Mouse (Mus musculus): ENCODE data around the gene Dnajc11. TPM values are rescaled to one million over a fixed set of nuclear protein-coding genes. Genes with fewer than 3 reads are reported as not detected.
A peak's percentile ranks its signal among the peaks of the same experiment; 100 is the strongest.

Gene Dnajc11
- polyA plus RNA-seq, 1 experiment: 7.6 TPM

GRCm38 (mm10) chr4:152020024-152020423, 86.5 kb downstream of the Dnajc11 start:
- no peaks in the 10 kb centered on the region for H3K9me3 ChIP-seq (ENCODE audit: control insufficient read depth, low read length)
- H3K36me3 ChIP-seq (ENCODE audit: control insufficient read depth): peaks cover 96% of the 10 kb centered on the region
- no peak overlapping the region for H3K4me3 ChIP-seq (replicated peaks)
- peaks cover 16% of the 10 kb centered on the region for H3K4me1 ChIP-seq (ENCODE audit: control insufficient read depth)
- TF ChIP-seq GATA1 (IDR thresholded peaks at IDR 0.05; ENCODE audit: low read length) (no peak), TAL1 (IDR thresholded peaks at IDR 0.05; ENCODE audit: low read length) (no peak)
- no peaks in the 10 kb centered on the region for H3K27me3 ChIP-seq (ENCODE audit: control insufficient read depth)

GRCm38 (mm10) chr4:152021568-152022097, 88.1 kb downstream of the Dnajc11 start:
- peaks cover 31% of the 10 kb centered on the region for H3K4me1 ChIP-seq (ENCODE audit: control insufficient read depth)
- TF ChIP-seq GATA1 (IDR thresholded peaks at IDR 0.05; ENCODE audit: low read length) (no peak), TAL1 (IDR thresholded peaks at IDR 0.05; ENCODE audit: low read length) (no peak)
- H3K4me3 ChIP-seq (replicated peaks): no peak overlapping the region
- H3K36me3 ChIP-seq (ENCODE audit: control insufficient read depth): peaks cover 90% of the 10 kb centered on the region
- H3K27me3 ChIP-seq (ENCODE audit: control insufficient read depth): no peaks in the 10 kb centered on the region
- no peaks in the 10 kb centered on the region for H3K9me3 ChIP-seq (ENCODE audit: control insufficient read depth, low read length)

DNA sequence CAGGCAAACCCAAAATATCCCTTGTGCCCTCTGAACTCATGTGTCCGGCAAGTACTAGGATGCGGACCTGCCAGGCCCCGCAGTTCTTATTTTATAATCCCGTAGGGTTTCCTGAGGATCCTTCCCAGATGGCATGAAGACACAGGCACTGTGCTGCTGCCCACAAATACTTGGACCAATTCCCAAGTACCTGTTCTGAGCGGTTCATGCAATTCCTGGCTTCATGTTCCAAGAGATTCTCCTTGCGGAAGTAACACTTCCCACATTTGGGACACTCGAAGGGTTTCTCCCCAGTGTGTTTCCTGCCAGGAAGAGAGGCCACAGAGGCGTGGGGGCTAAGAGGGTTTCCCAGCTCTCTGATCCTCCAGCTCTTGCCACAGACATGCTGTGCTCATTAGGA, 89.0 kb downstream of the Dnajc11 start:
- Histone ChIP-seq H3K4me3 (replicated peaks) (no peak overlapping the region), H3K9me3 (ENCODE audit: control insufficient read depth, low read length) (no peaks in the 10 kb centered on the region), H3K36me3 (ENCODE audit: control insufficient read depth) (peaks cover 83% of the 10 kb centered on the region), H3K4me1 (ENCODE audit: control insufficient read depth) (peaks cover 37% of the 10 kb centered on the region), H3K27me3 (ENCODE audit: control insufficient read depth) (no peaks in the 10 kb centered on the region)
- TF ChIP-seq TAL1 (IDR thresholded peaks at IDR 0.05; ENCODE audit: low read length): no peak
- TF ChIP-seq GATA1 (IDR thresholded peaks at IDR 0.05; ENCODE audit: low read length): no peak

GRCm38 (mm10) chr4:152024525-152024924, 91.0 kb downstream of the Dnajc11 start:
- Histone ChIP-seq H3K4me3 (replicated peaks) (no peak overlapping the region), H3K36me3 (ENCODE audit: control insufficient read depth) (peaks cover 64% of the 10 kb centered on the region), H3K27me3 (ENCODE audit: control insufficient read depth) (no peaks in the 10 kb centered on the region), H3K4me1 (ENCODE audit: control insufficient read depth) (peaks cover 50% of the 10 kb centered on the region), H3K9me3 (ENCODE audit: control insufficient read depth, low read length) (no peaks in the 10 kb centered on the region)
- TF ChIP-seq GATA1 (IDR thresholded peaks at IDR 0.05; ENCODE audit: low read length) (no peak), TAL1 (IDR thresholded peaks at IDR 0.05; ENCODE audit: low read length) (no peak)

DNA sequence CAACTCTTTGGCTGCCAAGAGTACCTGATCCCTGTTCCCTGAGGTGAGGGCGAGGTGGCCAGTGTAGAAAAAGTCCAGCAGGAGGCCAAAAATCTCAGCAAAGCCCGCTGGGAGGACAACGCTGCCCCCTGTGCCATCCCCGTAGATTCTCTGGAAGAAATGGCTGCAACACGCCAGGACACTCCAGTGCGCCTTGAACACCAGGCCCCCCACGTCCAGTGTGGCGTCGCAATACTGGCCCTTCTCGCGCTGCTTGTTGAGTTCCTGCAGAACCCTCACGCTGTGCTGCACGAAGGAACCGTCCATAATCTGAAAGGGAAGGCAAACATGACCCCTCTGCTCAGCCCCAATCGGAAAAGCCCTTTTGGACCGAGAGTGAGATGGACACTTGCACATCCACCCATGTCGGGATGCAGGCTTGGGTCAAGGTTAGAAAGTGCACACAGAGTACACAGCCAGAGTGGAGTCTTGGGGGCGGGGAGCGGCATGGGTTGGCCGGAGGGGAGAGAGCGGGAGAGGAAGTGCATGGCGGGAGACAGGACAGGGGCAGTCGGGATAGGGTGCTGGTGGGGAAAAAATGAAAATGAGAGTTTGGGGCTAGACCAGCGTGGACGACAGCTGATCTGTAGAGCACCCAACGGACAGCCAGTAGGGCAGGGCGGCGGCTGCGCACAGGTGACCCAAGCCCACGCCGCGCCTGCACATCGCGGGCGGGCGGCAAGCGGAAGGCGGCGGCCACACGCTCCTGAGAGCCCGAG, 93.4 kb downstream of the Dnajc11 start:
- no peaks in the 10 kb centered on the region for H3K27me3 ChIP-seq (ENCODE audit: control insufficient read depth)
- no peaks in the 10 kb centered on the region for H3K9me3 ChIP-seq (ENCODE audit: control insufficient read depth, low read length)
- H3K36me3 ChIP-seq (ENCODE audit: control insufficient read depth): peaks cover 40% of the 10 kb centered on the region
- H3K4me3 ChIP-seq (replicated peaks): peak overlapping the region; percentile 77
- peaks cover 48% of the 10 kb centered on the region for H3K4me1 ChIP-seq (ENCODE audit: control insufficient read depth)
- TF ChIP-seq GATA1 (IDR thresholded peaks at IDR 0.05; ENCODE audit: low read length) (no peak), TAL1 (IDR thresholded peaks at IDR 0.05; ENCODE audit: low read length) (no peak)

GRCm38 (mm10) chr4:152027524-152027923, 94.0 kb downstream of the Dnajc11 start, which contains the start of gene Zbtb48:
Gene Zbtb48 (minus strand): TSS chr4:152027671.
- H3K4me3 ChIP-seq (replicated peaks): peak within 1 kb of the TSS; percentile 77
- peaks cover 4% of the 10 kb centered on the region; the same call in 1 of the 2 replicates for H3K27me3 ChIP-seq (ENCODE audit: control insufficient read depth)
- peaks cover 48% of the 10 kb centered on the region for H3K4me1 ChIP-seq (ENCODE audit: control insufficient read depth)
- no peaks in the 10 kb centered on the region for H3K9me3 ChIP-seq (ENCODE audit: control insufficient read depth, low read length)
- TF ChIP-seq GATA1 (IDR thresholded peaks at IDR 0.05; ENCODE audit: low read length): no peak
- no peak for TF ChIP-seq TAL1 (IDR thresholded peaks at IDR 0.05; ENCODE audit: low read length)
- H3K36me3 ChIP-seq (ENCODE audit: control insufficient read depth): peaks cover 34% of the 10 kb centered on the region

- H3K9me3 ChIP-seq (ENCODE audit: control insufficient read depth, low read length): no peaks in the 10 kb centered on the region
- peak overlapping the region; percentile 77 for H3K4me3 ChIP-seq (replicated peaks)
- peaks cover 47% of the 10 kb centered on the region for H3K4me1 ChIP-seq (ENCODE audit: control insufficient read depth)
- peaks cover 25% of the 10 kb centered on the region for H3K36me3 ChIP-seq (ENCODE audit: control insufficient read depth)
- peaks cover 4% of the 10 kb centered on the region; the same call in 1 of the 2 replicates for H3K27me3 ChIP-seq (ENCODE audit: control insufficient read depth)
- no peak for TF ChIP-seq GATA1 (IDR thresholded peaks at IDR 0.05; ENCODE audit: low read length)
- TF ChIP-seq TAL1 (IDR thresholded peaks at IDR 0.05; ENCODE audit: low read length): no peak
These were observed 95.0 kb downstream of the Dnajc11 start for GRCm38 (mm10) chr4:152028456-152028855.

- no peak overlapping the region for H3K4me3 ChIP-seq (replicated peaks)
These were observed 95.6 kb downstream of the Dnajc11 start for GRCm38 (mm10) chr4:152029087-152029486.

DNA sequence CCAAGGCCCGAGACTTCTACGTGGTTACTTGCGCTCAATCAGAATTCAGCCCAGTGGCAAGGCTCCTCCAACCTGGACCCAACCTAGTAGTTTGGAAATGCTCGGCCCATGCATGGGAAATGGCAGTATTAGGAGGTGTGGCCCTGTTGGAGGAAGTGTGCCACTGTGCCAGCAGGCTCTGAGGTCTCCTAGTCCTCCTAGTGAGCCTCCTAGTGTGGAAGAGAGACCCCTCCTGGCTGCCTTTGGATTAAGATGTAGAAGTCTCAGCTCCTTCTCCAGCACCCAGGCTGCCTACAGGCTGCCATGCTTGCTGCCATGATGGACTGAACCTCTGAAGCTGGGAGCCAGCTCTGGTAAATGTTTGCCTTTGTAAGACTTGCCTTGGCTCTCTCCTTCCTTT, 96.5 kb downstream of the Dnajc11 start:
- Histone ChIP-seq H3K4me3 (replicated peaks) (no peak overlapping the region), H3K36me3 (ENCODE audit: control insufficient read depth) (peaks cover 10% of the 10 kb centered on the region), H3K4me1 (ENCODE audit: control insufficient read depth) (peaks cover 34% of the 10 kb centered on the region), H3K27me3 (ENCODE audit: control insufficient read depth) (peaks cover 4% of the 10 kb centered on the region; the same call in 1 of the 2 replicates), H3K9me3 (ENCODE audit: control insufficient read depth, low read length) (no peaks in the 10 kb centered on the region)
- TF ChIP-seq GATA1 (IDR thresholded peaks at IDR 0.05; ENCODE audit: low read length) (no peak), TAL1 (IDR thresholded peaks at IDR 0.05; ENCODE audit: low read length) (no peak)

More at GRCm38 (mm10) chr4:152029087-152029486, 95.6 kb downstream of the Dnajc11 start:
- TF ChIP-seq TAL1 (IDR thresholded peaks at IDR 0.05; ENCODE audit: low read length) (no peak), GATA1 (IDR thresholded peaks at IDR 0.05; ENCODE audit: low read length) (no peak)
- peaks cover 4% of the 10 kb centered on the region; the same call in 1 of the 2 replicates for H3K27me3 ChIP-seq (ENCODE audit: control insufficient read depth)
- H3K4me1 ChIP-seq (ENCODE audit: control insufficient read depth): peaks cover 43% of the 10 kb centered on the region
- H3K9me3 ChIP-seq (ENCODE audit: control insufficient read depth, low read length): no peaks in the 10 kb centered on the region
- H3K36me3 ChIP-seq (ENCODE audit: control insufficient read depth): peaks cover 19% of the 10 kb centered on the region

Other genes starting within 250 kb of the Dnajc11 start
- 1.3 and 1.8 TPM in 2 replicates for gene Camta1, start 71.8 kb upstream of the Dnajc11 start, polyA plus RNA-seq (2012)
- gene Thap3, start 55.3 kb downstream of the Dnajc11 start, polyA plus RNA-seq (2012): 1.8 and 2.4 TPM in 2 replicates
- 0.99 and 1.0 TPM in 2 replicates for gene Phf13, start 62.6 kb downstream of the Dnajc11 start, polyA plus RNA-seq (2012)
- gene Klhl21, start 75.1 kb downstream of the Dnajc11 start, polyA plus RNA-seq (2012): 0.97 and 1.1 TPM in 2 replicates
- 0.82 and 0.86 TPM in 2 replicates for gene Zbtb48, start 94.0 kb downstream of the Dnajc11 start, polyA plus RNA-seq (2012)
- not detected in 2 replicates for gene Tas1r1, start 104.9 kb downstream of the Dnajc11 start, polyA plus RNA-seq (2012)
- gene Nol9, start 105.6 kb downstream of the Dnajc11 start, polyA plus RNA-seq (2012): 0.72 and 0.87 TPM in 2 replicates
- gene Plekhg5, start 138.8 kb downstream of the Dnajc11 start, polyA plus RNA-seq (2012): 9.9 and 10.0 TPM in 2 replicates
- gene Tnfrsf25, start 182.2 kb downstream of the Dnajc11 start, polyA plus RNA-seq (2012): 0.37 and 0.81 TPM in 2 replicates
- gene Espn, start 218.7 kb downstream of the Dnajc11 start, polyA plus RNA-seq (2012): 0.08 and 0.11 TPM in 2 replicates
- gene Hes2, start 225.2 kb downstream of the Dnajc11 start, polyA plus RNA-seq (2012): not detected in 2 replicates
- gene Acot7, start 244.4 kb downstream of the Dnajc11 start, polyA plus RNA-seq (2012): 0.40 and 0.51 TPM in 2 replicates

Measured in erythroblast, embryonic 14.5 days (primary cell).